Mouse (Mus musculus): Measurements from ENCODE around the gene Slc2a3. TPM values are rescaled to one million over a fixed set of nuclear protein-coding genes. Genes with fewer than 3 reads are reported as not detected.

The Slc2a3 gene
- polyA plus RNA-seq, 1 experiment from 2014 or later, result 9.3 TPM

DNA sequence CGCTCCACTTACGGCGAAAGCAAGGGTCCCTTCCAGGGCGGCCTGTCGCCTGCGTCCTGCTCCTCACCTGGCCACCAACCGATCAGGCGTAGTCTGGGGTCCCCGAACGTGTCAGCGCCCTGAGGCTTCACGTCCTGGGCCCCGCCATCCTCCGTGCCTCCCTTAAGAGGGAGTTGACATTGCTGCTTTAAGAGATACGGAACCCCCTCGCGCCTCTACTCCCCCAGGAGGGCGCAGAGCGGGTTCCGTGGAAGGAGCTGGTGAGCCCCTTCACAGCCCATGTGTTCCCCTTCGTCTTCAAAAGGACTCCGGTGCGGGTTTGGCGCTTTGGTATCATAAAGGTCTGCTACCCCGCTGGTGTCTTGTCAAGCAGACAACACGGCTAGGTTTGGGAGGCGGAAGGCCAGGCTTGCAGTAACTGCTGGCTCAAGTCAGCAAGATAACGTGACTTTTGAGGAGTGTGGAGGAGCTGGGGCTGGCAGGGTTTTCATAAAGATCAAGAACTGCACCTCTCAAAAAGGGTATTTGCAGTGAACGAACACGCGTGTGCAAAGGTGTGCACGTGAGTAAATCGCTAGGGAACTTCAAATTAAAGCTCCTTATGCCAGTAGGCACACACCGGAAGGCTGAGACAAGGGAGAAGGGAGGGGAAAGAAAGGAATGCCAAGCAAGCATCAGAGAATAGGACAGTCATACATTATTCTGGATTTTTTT is 518 bp upstream of the Slc2a3 start:
- Histone ChIP-seq H3K4me2 (peak overlapping the region; percentile 90), H3K27ac (no peak overlapping the region), H3K9me3 (replicated peaks) (no peaks in the 10 kb centered on the region), H3K4me1 (peaks cover 13% of the 10 kb centered on the region), H3K4me3 (peak overlapping the region; percentile 51), H3K27me3 (peaks cover 25% of the 10 kb centered on the region), H3K9ac (peak overlapping the region; percentile 72), H3K36me3 (ENCODE audit: poor library complexity, severe bottlenecking) (no peaks in the 10 kb centered on the region)
- WGBS, result 3% methylated on average over 34 of the region's 34 CpGs
- peak; percentile 74 for ATAC-seq

GRCm38 (mm10) chr6:122800640-122801300 is 670 bp downstream of the Slc2a3 start:
- H3K9me3 ChIP-seq (replicated peaks), result no peaks in the 10 kb centered on the region
- no peaks in the 10 kb centered on the region for H3K36me3 ChIP-seq (ENCODE audit: poor library complexity, severe bottlenecking)
- H3K27me3 ChIP-seq, result peaks cover 25% of the 10 kb centered on the region
- 38% methylated on average over 10 of the region's 10 CpGs for WGBS
- H3K27ac ChIP-seq, result no peak overlapping the region
- peaks cover 13% of the 10 kb centered on the region for H3K4me1 ChIP-seq
- peak overlapping the region; percentile 51 for H3K4me3 ChIP-seq
- no peak for ATAC-seq
- H3K4me2 ChIP-seq, result peak overlapping the region; percentile 90
- peak overlapping the region; percentile 37; the same call in 1 of the 2 replicates for H3K9ac ChIP-seq

DNA sequence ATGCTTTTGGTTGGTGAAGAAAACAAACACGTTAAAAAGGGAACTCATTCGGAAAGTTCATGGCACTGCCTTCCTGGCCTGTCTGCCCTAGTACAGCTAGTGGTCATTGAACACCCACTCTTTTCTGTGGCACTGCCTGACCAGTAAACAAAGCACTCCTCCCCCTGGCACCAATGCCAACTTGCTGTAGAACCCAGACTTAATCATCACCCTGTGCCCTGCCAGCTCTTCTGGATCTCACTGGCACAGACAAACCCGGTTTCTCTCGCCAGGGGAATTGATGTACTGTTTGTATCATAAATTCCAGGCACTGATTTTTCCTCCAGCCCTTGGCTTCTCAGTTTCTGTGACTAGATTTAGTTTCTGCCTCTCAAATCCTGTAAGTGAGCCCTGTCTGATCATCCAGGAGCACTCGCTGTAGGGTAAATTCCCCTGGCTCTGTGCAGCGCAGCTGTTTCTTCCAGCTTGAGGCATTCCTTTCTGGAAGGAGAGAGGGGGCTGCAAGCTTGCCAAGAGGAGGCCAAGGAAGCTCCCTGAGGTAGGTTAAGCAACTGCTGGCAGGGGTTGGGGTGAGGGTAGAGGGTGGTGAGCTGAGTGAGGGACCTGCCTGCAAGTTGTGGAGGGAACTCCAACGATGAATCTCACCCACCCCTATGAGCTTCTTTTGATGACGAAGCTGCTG is 6.0 kb downstream of the Slc2a3 start:
- WGBS, result 86% methylated on average over 8 of the region's 8 CpGs
- H3K27me3 ChIP-seq, result no peaks in the 10 kb centered on the region
- no peak overlapping the region for H3K27ac ChIP-seq
- no peak overlapping the region for H3K9ac ChIP-seq
- no peaks in the 10 kb centered on the region for H3K9me3 ChIP-seq (replicated peaks)
- H3K4me3 ChIP-seq, result no peak overlapping the region
- no peak overlapping the region for H3K4me2 ChIP-seq
- H3K4me1 ChIP-seq, result no peaks in the 10 kb centered on the region
- no peak for ATAC-seq
- H3K36me3 ChIP-seq (ENCODE audit: poor library complexity, severe bottlenecking), result no peaks in the 10 kb centered on the region

- H3K4me2 ChIP-seq, result no peak overlapping the region
- no peak overlapping the region for H3K27ac ChIP-seq
- H3K4me1 ChIP-seq, result no peaks in the 10 kb centered on the region
- no peaks in the 10 kb centered on the region for H3K36me3 ChIP-seq (ENCODE audit: poor library complexity, severe bottlenecking)
- H3K4me3 ChIP-seq, result no peak overlapping the region
- no peak overlapping the region for H3K9ac ChIP-seq
- WGBS, result 25% methylated on average over 5 of the region's 5 CpGs
- H3K9me3 ChIP-seq (replicated peaks), result no peaks in the 10 kb centered on the region
- H3K27me3 ChIP-seq, result no peaks in the 10 kb centered on the region
- peak; percentile 65; the same call in 1 of the 2 replicates for ATAC-seq
Observed at GRCm38 (mm10) chr6:122786275-122786674, 15.2 kb downstream of the Slc2a3 start.

GRCm38 (mm10) chr6:122784866-122785265 is 16.6 kb downstream of the Slc2a3 start:
- 90% methylated on average over 3 of the region's 3 CpGs for WGBS
- Histone ChIP-seq H3K4me3 (no peak overlapping the region), H3K4me2 (no peak overlapping the region), H3K4me1 (no peaks in the 10 kb centered on the region), H3K27me3 (no peaks in the 10 kb centered on the region), H3K9ac (no peak overlapping the region), H3K36me3 (ENCODE audit: poor library complexity, severe bottlenecking) (no peaks in the 10 kb centered on the region), H3K9me3 (replicated peaks) (no peaks in the 10 kb centered on the region), H3K27ac (no peak overlapping the region)
- ATAC-seq, result no peak

DNA sequence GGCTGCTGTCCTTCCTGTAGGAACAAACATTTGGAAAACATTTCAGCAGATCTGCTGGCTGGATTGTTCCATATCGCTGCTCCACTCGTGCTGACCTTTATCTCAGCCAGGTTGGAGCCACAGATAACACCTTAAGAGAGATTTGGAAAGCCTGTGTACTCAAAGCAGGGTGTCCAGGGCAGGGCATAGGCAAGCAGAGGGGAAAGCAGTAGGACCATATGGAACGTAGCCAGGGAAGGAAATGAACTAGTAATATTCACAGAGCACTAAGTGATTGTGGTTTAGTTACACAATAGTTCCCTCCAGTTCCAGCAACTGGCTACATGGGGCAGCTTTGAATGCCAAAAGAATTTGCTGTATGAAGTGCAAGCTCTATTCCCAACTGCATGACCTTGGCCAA is 19.3 kb downstream of the Slc2a3 start:
- no peak for ATAC-seq
- Histone ChIP-seq H3K4me1 (no peaks in the 10 kb centered on the region), H3K9me3 (replicated peaks) (no peaks in the 10 kb centered on the region), H3K4me3 (no peak overlapping the region), H3K9ac (no peak overlapping the region), H3K27me3 (no peaks in the 10 kb centered on the region), H3K36me3 (ENCODE audit: poor library complexity, severe bottlenecking) (no peaks in the 10 kb centered on the region), H3K27ac (no peak overlapping the region), H3K4me2 (no peak overlapping the region)
- WGBS, result 88% methylated on average over 3 of the region's 3 CpGs

- 70% methylated on average over 4 of the region's 4 CpGs for WGBS
- no peaks in the 10 kb centered on the region for H3K4me1 ChIP-seq
- no peak overlapping the region for H3K27ac ChIP-seq
- H3K4me3 ChIP-seq, result no peak overlapping the region
- H3K9me3 ChIP-seq (replicated peaks), result no peaks in the 10 kb centered on the region
- H3K36me3 ChIP-seq (ENCODE audit: poor library complexity, severe bottlenecking), result no peaks in the 10 kb centered on the region
- no peak for ATAC-seq
- no peak overlapping the region for H3K4me2 ChIP-seq
- no peak overlapping the region for H3K9ac ChIP-seq
- no peaks in the 10 kb centered on the region for H3K27me3 ChIP-seq
Observed at GRCm38 (mm10) chr6:122781167-122781566, 20.3 kb downstream of the Slc2a3 start.

- Histone ChIP-seq H3K27me3 (no peaks in the 10 kb centered on the region), H3K9me3 (replicated peaks) (no peaks in the 10 kb centered on the region), H3K4me2 (no peak overlapping the region), H3K27ac (no peak overlapping the region), H3K4me1 (no peaks in the 10 kb centered on the region), H3K36me3 (ENCODE audit: poor library complexity, severe bottlenecking) (no peaks in the 10 kb centered on the region), H3K4me3 (no peak overlapping the region), H3K9ac (no peak overlapping the region)
- 48% methylated on average over 1 of the region's 1 CpGs for WGBS
- ATAC-seq, result no peak
Observed at GRCm38 (mm10) chr6:122779916-122780315, 21.5 kb downstream of the Slc2a3 start.

GRCm38 (mm10) chr6:122776040-122776439 is 25.4 kb downstream of the Slc2a3 start:
- Histone ChIP-seq H3K4me2 (no peak overlapping the region), H3K36me3 (ENCODE audit: poor library complexity, severe bottlenecking) (no peaks in the 10 kb centered on the region), H3K27me3 (no peaks in the 10 kb centered on the region), H3K4me1 (no peaks in the 10 kb centered on the region), H3K4me3 (no peak overlapping the region), H3K27ac (no peak overlapping the region), H3K9ac (no peak overlapping the region), H3K9me3 (replicated peaks) (no peaks in the 10 kb centered on the region)
- WGBS, result 87% methylated on average over 7 of the region's 7 CpGs
- no peak for ATAC-seq

DNA sequence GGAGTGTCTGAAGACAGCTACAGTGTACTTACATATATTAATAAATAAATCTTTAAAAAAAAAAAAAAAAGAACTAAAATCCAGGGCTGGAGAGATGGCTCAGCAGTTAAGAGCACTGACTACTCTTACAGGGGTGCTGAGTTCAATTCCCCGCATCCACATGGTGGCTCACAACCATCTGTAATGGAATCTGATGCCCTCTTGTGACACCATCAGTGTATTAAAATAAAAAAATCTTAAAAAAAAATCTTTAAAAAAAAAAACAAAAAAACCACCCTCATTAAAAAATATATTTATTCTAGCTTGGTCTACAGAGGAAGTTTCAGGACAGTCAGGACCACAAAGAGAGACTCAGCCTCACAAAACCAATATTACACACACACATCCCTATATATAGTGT is 27.1 kb downstream of the Slc2a3 start:
- ATAC-seq, result no peak
- Histone ChIP-seq H3K9ac (no peak overlapping the region), H3K4me3 (no peak overlapping the region), H3K4me2 (no peak overlapping the region), H3K27ac (no peak overlapping the region), H3K4me1 (peaks cover 12% of the 10 kb centered on the region; the same call in 1 of the 2 replicates), H3K27me3 (no peaks in the 10 kb centered on the region), H3K36me3 (ENCODE audit: poor library complexity, severe bottlenecking) (no peaks in the 10 kb centered on the region), H3K9me3 (replicated peaks) (no peaks in the 10 kb centered on the region)
- 89% methylated on average over 1 of the region's 1 CpGs for WGBS

GRCm38 (mm10) chr6:122772701-122773100 is 28.7 kb downstream of the Slc2a3 start:
- Histone ChIP-seq H3K36me3 (ENCODE audit: poor library complexity, severe bottlenecking) (no peaks in the 10 kb centered on the region), H3K27ac (no peak overlapping the region), H3K4me3 (no peak overlapping the region), H3K4me2 (no peak overlapping the region), H3K9me3 (replicated peaks) (no peaks in the 10 kb centered on the region), H3K4me1 (peaks cover 12% of the 10 kb centered on the region; the same call in 1 of the 2 replicates), H3K27me3 (no peaks in the 10 kb centered on the region), H3K9ac (no peak overlapping the region)
- 66% methylated on average over 6 of the region's 6 CpGs for WGBS
- ATAC-seq, result no peak

GRCm38 (mm10) chr6:122770760-122771315 is 30.6 kb downstream of the Slc2a3 start:
- H3K27ac ChIP-seq, result no peak overlapping the region
- 96% methylated on average over 11 of the region's 11 CpGs for WGBS
- H3K9me3 ChIP-seq (replicated peaks), result no peaks in the 10 kb centered on the region
- no peaks in the 10 kb centered on the region for H3K27me3 ChIP-seq
- no peak for ATAC-seq
- H3K9ac ChIP-seq, result no peak overlapping the region
- H3K4me2 ChIP-seq, result no peak overlapping the region
- no peaks in the 10 kb centered on the region for H3K36me3 ChIP-seq (ENCODE audit: poor library complexity, severe bottlenecking)
- peaks cover 16% of the 10 kb centered on the region for H3K4me1 ChIP-seq
- H3K4me3 ChIP-seq, result no peak overlapping the region
